In the genomic region with DNA sequence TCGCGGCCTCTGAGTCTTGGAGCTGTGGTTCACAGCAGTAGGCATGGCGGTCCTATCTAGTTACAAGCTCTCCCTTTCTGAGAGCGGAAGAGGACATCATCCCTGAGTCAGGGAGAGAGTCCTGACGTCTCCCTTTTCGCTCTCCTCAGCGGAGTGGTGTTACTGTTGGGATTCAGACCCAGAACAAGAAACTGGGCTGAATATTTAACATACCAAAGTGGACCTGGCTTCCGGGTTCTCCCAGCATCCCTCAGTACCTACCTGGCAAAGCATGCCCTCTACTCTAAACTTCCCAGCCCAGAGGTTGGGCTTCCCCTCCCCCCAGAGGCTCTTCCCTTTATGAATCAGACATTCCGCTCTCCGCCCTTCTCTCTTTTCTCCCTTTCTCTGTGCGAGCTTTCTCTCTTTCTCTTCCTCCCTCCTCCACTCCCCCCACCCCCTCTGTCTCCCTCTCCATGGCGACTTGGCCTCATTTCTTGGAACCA, we compare ENCODE assay signal across 8 mouse cellular contexts. TPM values are rescaled to one million over a fixed set of nuclear protein-coding genes. Genes with fewer than 3 reads are reported as not detected.
A peak's percentile ranks its signal among the peaks of the same experiment; 100 is the strongest.
DNase-seq lines count a peak whose midpoint lies in the region; ATAC-seq and TF ChIP-seq lines count a peak whose summit lies in the region.

No protein-coding gene starts in this region.

- no peak for TF ChIP-seq CTCF in lung, adult 2 months (IDR thresholded peaks at IDR 0.05; ENCODE audit: insufficient read depth, low read length)
- no peak for TF ChIP-seq CTCF in midbrain, postnatal 0 days (IDR thresholded peaks at IDR 0.05)

- DNase-seq in lung, adult 2 months = peak; percentile 31
- DNase-seq in lung, postnatal 25 days (ENCODE audit: low spot score) = no peak
- DNase-seq in brain, adult 2 months (ENCODE audit: low read depth, low spot score) = peak; percentile 77
- DNase-seq in kidney, postnatal 10 days = peak; percentile 56
- peak; percentile 40 for DNase-seq in midbrain, postnatal 0 days (ENCODE audit: low spot score)
- no peak for DNase-seq in spleen, postnatal 36 days (ENCODE audit: low spot score in 2 of 2)
- no peak for DNase-seq in right cerebral cortex, postnatal 25 days

- H3K36me3 ChIP-seq in heart, embryonic 12.5 days = no peaks in the 10 kb centered on the region
- no peaks in the 10 kb centered on the region for H3K36me3 ChIP-seq in midbrain, postnatal 0 days (ENCODE audit: insufficient read depth, low read length)

- H3K27me3 ChIP-seq in heart, embryonic 12.5 days (replicated peaks) = no peaks in the 10 kb centered on the region
- no peaks in the 10 kb centered on the region for H3K27me3 ChIP-seq in midbrain, postnatal 0 days (ENCODE audit: insufficient read depth, low read length)

- H3K4me2 ChIP-seq in heart, embryonic 12.5 days = peak overlapping the region; percentile 71
- peak overlapping the region; percentile 50 for H3K4me2 ChIP-seq in midbrain, postnatal 0 days (ENCODE audit: low read depth, low read length, poor library complexity, severe bottlenecking)

- no peak overlapping the region for H3K27ac ChIP-seq in heart, embryonic 12.5 days (ENCODE audit: poor library complexity, severe bottlenecking)
- H3K27ac ChIP-seq in midbrain, postnatal 0 days (ENCODE audit: low read depth, low read length) = 0 out of 2 replicates have a peak overlapping the region, but pooled peaks have one; percentile 3

- no peaks in the 10 kb centered on the region for H3K9me3 ChIP-seq in heart, embryonic 12.5 days (replicated peaks)
- H3K9me3 ChIP-seq in midbrain, postnatal 0 days (ENCODE audit: low read length) = no peaks in the 10 kb centered on the region

- TF ChIP-seq POLR2A in lung, adult 2 months (IDR thresholded peaks at IDR 0.05; ENCODE audit: borderline replicate concordance, extremely low read depth, low read depth, low read length) = no peak

- peak overlapping the region; percentile 97 for H3K4me3 ChIP-seq in lung, adult 2 months (replicated peaks; ENCODE audit: extremely low read depth, low read depth, low read length)
- peak overlapping the region; percentile 45 for H3K4me3 ChIP-seq in heart, embryonic 12.5 days
- H3K4me3 ChIP-seq in midbrain, postnatal 0 days (ENCODE audit: low read depth, low read length) = peak overlapping the region; percentile 38

- peak; percentile 19; the same call in 1 of the 2 replicates for ATAC-seq in heart, embryonic 12.5 days (ENCODE audit: insufficient number of reproducible peaks, low FRiP score)
- 0 out of 2 replicates have a peak, but pooled peaks have one; percentile 28 for ATAC-seq in midbrain, postnatal 0 days (ENCODE audit: low FRiP score)

- no peaks in the 10 kb centered on the region for H3K4me1 ChIP-seq in lung, adult 2 months (ENCODE audit: control insufficient read depth, insufficient read depth, low read length)
- H3K4me1 ChIP-seq in heart, embryonic 12.5 days (replicated peaks) = peaks cover 37% of the 10 kb centered on the region
- peaks cover 4% of the 10 kb centered on the region for H3K4me1 ChIP-seq in midbrain, postnatal 0 days (ENCODE audit: insufficient read depth, low read length)

- WGBS in lung, adult 2 months = 24% methylated on average over 12 of the region's 12 CpGs
- WGBS in heart, embryonic 12.5 days = 16% methylated on average over 12 of the region's 12 CpGs
- 15% methylated on average over 12 of the region's 12 CpGs for WGBS in midbrain, postnatal 0 days

- H3K9ac ChIP-seq in heart, embryonic 12.5 days = peak overlapping the region; percentile 44
- H3K9ac ChIP-seq in midbrain, postnatal 0 days (replicated peaks; ENCODE audit: low read length, poor library complexity, severe bottlenecking) = peak overlapping the region; percentile 29; the same call in 1 of the 2 replicates

RNA-seq across cellular contexts. Expression of a gene that starts 5.3 kb away (rescaled TPM):
- polyA plus RNA-seq in lung, adult 2 months (2012; rRNA removed) = 0.66 TPM in 1 of 2 replicates, not detected in the other
- polyA plus RNA-seq in heart, embryonic 12.5 days (2016; fragmentation: Nextera tagmentation; extraction: Ambion mirVana) = 0.06 and 0.14 TPM in 2 replicates
- 0.22 TPM in 1 of 2 replicates, not detected in the other for total RNA-seq in midbrain, postnatal 0 days (2014; rRNA removed)
- polyA plus RNA-seq in midbrain, postnatal 0 days (2015; fragmentation: Nextera tagmentation; extraction: Ambion mirVana) = 0.25 and 0.31 TPM in 2 replicates

RNA-seq across cellular contexts. Expression of a gene that starts 55.9 kb away (rescaled TPM):
- polyA plus RNA-seq in lung, adult 2 months (2012; rRNA removed) = 23.1 and 23.8 TPM in 2 replicates
- polyA plus RNA-seq in heart, embryonic 12.5 days (2016; fragmentation: Nextera tagmentation; extraction: Ambion mirVana) = 7.3 and 8.2 TPM in 2 replicates
- 1.8 and 4.3 TPM in 2 replicates for total RNA-seq in midbrain, postnatal 0 days (2014; rRNA removed)
- polyA plus RNA-seq in midbrain, postnatal 0 days (2015; fragmentation: Nextera tagmentation; extraction: Ambion mirVana) = 2.1 and 2.4 TPM in 2 replicates

Comparison
In these comparisons a context has a peak if more than half of its experiments do, and no peak if none do; other contexts are left out.
1. DNase-seq: peak in lung, adult 2 months (single experiment), brain, adult 2 months (single experiment), kidney, postnatal 10 days (single experiment) and midbrain, postnatal 0 days (single experiment); none in lung, postnatal 25 days (single experiment), spleen, postnatal 36 days (0 of 2) and right cerebral cortex, postnatal 25 days (single experiment).
2. H3K4me3 ChIP-seq: peak in every context shown above with its lines; median percentile 97 in lung, adult 2 months; 45 in heart, embryonic 12.5 days; 38 in midbrain, postnatal 0 days.